Mouse (Mus musculus) liver, embryonic 13.5 days (tissue): ENCODE data around the gene Pkhd1. TPM values are rescaled to one million over a fixed set of nuclear protein-coding genes. Genes with fewer than 3 reads are reported as not detected.
"Not testable (repeated sequence)": the region's sequence is repeated elsewhere in the genome, so short reads cannot be mapped to it uniquely, and the experiment has no call there.

ENCODE experiments used
- ATAC-seq: fragments of 200-750 bp; cut with Nextera tagmentation; 2 replicates; pipeline ENCODE4 v1.8.0; 2017; ENCODE audit warnings: low read depth, mild to moderate bottlenecking, moderate number of reproducible peaks, moderate library complexity
- DNase-seq: peaks from one replicate; pipeline ENCODE4 v3.0.0; 2022
- H3K27ac ChIP-seq: fragments of 300-500 bp; sonication (generic); 2 replicates; pipeline ENCODE4 v1.5.1; 2015; ENCODE audit warnings: moderate library complexity, mild to moderate bottlenecking, inconsistent platforms
- H3K27me3 ChIP-seq: fragments of 300-500 bp; sonication (generic); 2 replicates; pipeline ENCODE4 v1.6.1; 2015; ENCODE audit warnings: mild to moderate bottlenecking, inconsistent platforms
- H3K36me3 ChIP-seq: fragments of 300-500 bp; sonication (generic); 2 replicates; pipeline ENCODE4 v1.6.1; 2015; ENCODE audit warnings: mild to moderate bottlenecking, inconsistent platforms
- H3K4me1 ChIP-seq: fragments of 300-500 bp; sonication (generic); replicated peaks from 2 replicates; pipeline ENCODE4 v1.6.1; 2015; ENCODE audit warnings: inconsistent platforms
- H3K4me2 ChIP-seq: fragments of 300-500 bp; sonication (generic); 2 replicates; pipeline ENCODE4 v1.6.1; 2015; ENCODE audit warnings: inconsistent platforms, mild to moderate bottlenecking, moderate library complexity
- H3K4me3 ChIP-seq: fragments of 300-500 bp; sonication (generic); replicated peaks from 2 replicates; pipeline ENCODE4 v1.5.1; 2015; ENCODE audit warnings: mild to moderate bottlenecking, inconsistent platforms
- H3K9ac ChIP-seq: fragments of 300-500 bp; sonication (generic); 2 replicates; pipeline ENCODE4 v1.6.1; 2015; ENCODE audit warnings: mild to moderate bottlenecking, inconsistent platforms
- H3K9me3 ChIP-seq: fragments of 300-500 bp; sonication (generic); replicated peaks from 2 replicates; pipeline ENCODE4 v1.6.1; 2016; ENCODE audit warnings: inconsistent platforms
- WGBS: fragments of 180-500 bp; shearing (Covaris S2); methylation state at CpG from one replicate; pipeline ENCODE4 v1.1.7; 2015; ENCODE audit not compliant: insufficient replicate concordance; 5-methylcytosine and 5-hydroxymethylcytosine counted together
- polyA plus RNA-seq: library from polyadenylated mRNA; unstranded; fragments of >200 nt; fragmentation: Nextera tagmentation; extraction: Ambion mirVana; gene quantifications from 2 replicates; pipeline ENCODE4 v1.2.1, GENCODE M21; 2015

Pkhd1 gene
- polyA plus RNA-seq, 1 experiment from 2014 or later = 0.10 TPM

GRCm38 (mm10) chr1:20481843-20482242, 136.0 kb downstream of the Pkhd1 start:
- no peaks in the 10 kb centered on the region for H3K4me1 ChIP-seq
- no peak overlapping the region for H3K9ac ChIP-seq
- ATAC-seq = no peak
- no peaks in the 10 kb centered on the region for H3K9me3 ChIP-seq
- DNase-seq = no peak
- H3K27me3 ChIP-seq = no peaks in the 10 kb centered on the region
- no peak overlapping the region for H3K27ac ChIP-seq
- H3K4me3 ChIP-seq = no peak overlapping the region
- WGBS = 39% methylated on average over 4 of the region's 4 CpGs
- H3K36me3 ChIP-seq = no peaks in the 10 kb centered on the region
- no peak overlapping the region for H3K4me2 ChIP-seq

- Histone ChIP-seq H3K36me3 (no peaks in the 10 kb centered on the region), H3K4me3 (no peak overlapping the region), H3K9ac (no peak overlapping the region), H3K27me3 (no peaks in the 10 kb centered on the region), H3K4me2 (no peak overlapping the region), H3K27ac (no peak overlapping the region), H3K9me3 (no peaks in the 10 kb centered on the region), H3K4me1 (no peaks in the 10 kb centered on the region)
- ATAC-seq (no peak), DNase-seq (no peak)
- 45% methylated on average over 3 of the region's 3 CpGs for WGBS
These were observed 139.2 kb downstream of the Pkhd1 start for GRCm38 (mm10) chr1:20478695-20479094.

DNA sequence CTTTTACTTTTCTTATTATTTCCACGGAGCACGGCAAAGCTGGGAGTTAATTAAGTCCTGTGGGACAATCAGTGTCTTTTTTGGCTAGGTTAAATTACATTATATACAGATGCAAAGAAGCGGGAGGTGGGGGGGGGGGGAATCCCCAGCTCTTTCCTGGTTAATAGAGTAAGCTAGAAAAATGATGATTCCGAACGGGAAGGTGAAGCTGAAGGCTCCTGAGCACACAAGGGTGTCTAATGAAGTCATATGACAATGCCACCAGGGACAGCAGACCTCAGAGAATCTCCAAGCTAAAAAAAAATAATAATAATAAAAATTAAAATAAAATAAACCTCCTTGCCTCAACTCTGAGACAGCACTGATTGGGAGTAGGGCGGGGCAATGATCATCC, 139.6 kb downstream of the Pkhd1 start:
- Histone ChIP-seq H3K4me2 (peak overlapping the region; percentile 36), H3K9ac (no peak overlapping the region), H3K27me3 (no peaks in the 10 kb centered on the region), H3K27ac (no peak overlapping the region), H3K4me3 (peak overlapping the region; percentile 28), H3K9me3 (no peaks in the 10 kb centered on the region), H3K4me1 (no peaks in the 10 kb centered on the region), H3K36me3 (no peaks in the 10 kb centered on the region)
- DNase-seq (no peak), ATAC-seq (no peak)
- WGBS = 30% methylated on average over 6 of the region's 6 CpGs

DNA sequence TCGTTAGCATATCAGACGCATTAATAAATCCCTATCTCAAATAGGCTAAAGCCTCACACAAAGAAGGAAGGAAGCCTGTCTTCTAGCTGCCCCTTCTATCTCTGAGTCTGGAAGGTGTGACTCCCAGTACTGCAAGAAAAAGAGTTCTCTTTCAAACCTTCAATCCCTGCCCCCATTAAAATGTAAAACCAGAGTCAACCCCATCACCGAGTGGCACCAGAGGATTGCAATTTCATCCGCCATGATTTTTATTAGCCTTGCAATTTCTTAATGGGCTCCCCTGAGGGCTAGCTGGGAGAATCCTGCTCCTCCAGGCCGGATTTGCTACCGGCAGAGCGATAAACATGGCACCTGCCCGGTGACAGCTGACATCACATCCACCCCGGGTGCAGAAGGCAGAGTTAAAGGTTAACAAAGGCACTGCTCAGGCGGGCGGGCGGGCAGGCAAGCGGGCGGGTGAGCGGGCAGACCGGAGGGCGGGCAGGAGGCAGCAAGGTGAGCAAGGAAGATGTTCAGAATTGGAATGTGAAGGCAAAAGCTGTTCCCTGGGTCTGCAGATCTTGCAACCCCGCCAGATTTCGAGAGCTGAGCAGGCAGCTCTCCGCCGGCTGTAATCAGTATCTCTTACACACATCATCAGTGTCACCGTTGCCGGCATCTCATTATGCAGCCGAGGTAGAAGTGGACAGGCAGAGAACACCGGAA, 140.2 kb downstream of the Pkhd1 start:
- Histone ChIP-seq H3K9me3 (no peaks in the 10 kb centered on the region), H3K9ac (no peak overlapping the region), H3K4me3 (peak overlapping the region; percentile 28), H3K27ac (no peak overlapping the region), H3K27me3 (no peaks in the 10 kb centered on the region), H3K4me2 (peak overlapping the region; percentile 36), H3K4me1 (no peaks in the 10 kb centered on the region), H3K36me3 (no peaks in the 10 kb centered on the region)
- ATAC-seq (peak; percentile 58; the same call in 1 of the 2 replicates), DNase-seq (no peak)
- WGBS = 14% methylated on average over 25 of the region's 25 CpGs

GRCm38 (mm10) chr1:20470770-20471169, 147.1 kb downstream of the Pkhd1 start:
- Histone ChIP-seq H3K27me3 (no peaks in the 10 kb centered on the region), H3K9ac (no peak overlapping the region), H3K27ac (no peak overlapping the region), H3K9me3 (no peaks in the 10 kb centered on the region), H3K4me1 (no peaks in the 10 kb centered on the region), H3K4me3 (no peak overlapping the region), H3K36me3 (no peaks in the 10 kb centered on the region), H3K4me2 (no peak overlapping the region)
- WGBS = 65% methylated on average over 11 of the region's 11 CpGs
- ATAC-seq (no peak), DNase-seq (no peak)

DNA sequence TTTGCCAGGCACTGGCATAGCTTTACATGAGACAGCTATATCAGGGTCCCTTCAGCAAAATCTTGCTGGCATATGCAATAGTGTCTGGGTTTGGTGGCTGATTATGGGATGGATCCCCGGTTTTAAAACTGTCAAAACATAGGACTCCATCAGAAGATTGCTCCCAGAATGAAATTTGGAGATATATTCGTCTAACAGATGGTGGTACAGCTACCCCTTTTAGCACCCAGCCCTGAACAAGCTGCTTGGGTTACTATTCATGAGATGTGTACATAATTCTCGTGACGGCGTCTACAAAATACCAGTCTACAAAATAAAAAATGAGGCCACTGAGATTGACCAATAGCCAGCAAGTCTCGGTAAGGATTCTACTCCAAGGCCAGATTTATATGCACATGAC, 147.5 kb downstream of the Pkhd1 start:
- no peak for DNase-seq
- Histone ChIP-seq H3K27ac (no peak overlapping the region), H3K4me2 (no peak overlapping the region), H3K36me3 (no peaks in the 10 kb centered on the region), H3K4me3 (no peak overlapping the region), H3K9me3 (no peaks in the 10 kb centered on the region), H3K4me1 (no peaks in the 10 kb centered on the region), H3K9ac (no peak overlapping the region), H3K27me3 (no peaks in the 10 kb centered on the region)
- no peak for ATAC-seq
- 62% methylated on average over 6 of the region's 6 CpGs for WGBS

GRCm38 (mm10) chr1:20466481-20466880, 151.4 kb downstream of the Pkhd1 start:
- no peaks in the 10 kb centered on the region for H3K4me1 ChIP-seq
- no peaks in the 10 kb centered on the region for H3K27me3 ChIP-seq
- 43% methylated on average over 4 of the region's 4 CpGs for WGBS

DNA sequence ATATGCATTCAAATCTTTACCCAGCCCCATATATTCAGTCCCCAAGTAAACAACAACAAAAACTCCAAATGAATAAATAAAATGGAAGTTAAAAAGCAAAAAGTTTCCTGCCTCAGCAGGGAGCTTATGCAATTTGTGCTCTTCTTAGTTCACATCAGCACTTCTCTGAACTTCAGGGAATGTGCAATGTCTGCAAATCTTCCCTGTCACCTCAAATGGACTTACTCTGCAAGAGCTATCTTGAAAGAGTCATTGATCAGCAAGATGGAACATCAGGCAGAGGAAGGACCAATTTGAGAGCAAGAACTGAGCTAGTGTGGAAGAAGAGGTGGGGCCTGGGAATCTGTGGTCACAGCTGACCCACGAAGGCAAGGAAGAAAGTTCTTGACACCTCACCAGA, 163.2 kb downstream of the Pkhd1 start:
- no peak overlapping the region for H3K27ac ChIP-seq
- no peaks in the 10 kb centered on the region for H3K4me1 ChIP-seq
- H3K9ac ChIP-seq = no peak overlapping the region
- 40% methylated on average over 1 of the region's 1 CpGs for WGBS
- no peaks in the 10 kb centered on the region for H3K36me3 ChIP-seq
- no peaks in the 10 kb centered on the region for H3K9me3 ChIP-seq
- ATAC-seq (no peak), DNase-seq (no peak)
- no peaks in the 10 kb centered on the region for H3K27me3 ChIP-seq
- no peak overlapping the region for H3K4me3 ChIP-seq
- H3K4me2 ChIP-seq = no peak overlapping the region

More at GRCm38 (mm10) chr1:20466481-20466880, 151.4 kb downstream of the Pkhd1 start:
- DNase-seq (no peak), ATAC-seq (no peak)
- no peak overlapping the region for H3K4me3 ChIP-seq
- no peak overlapping the region for H3K9ac ChIP-seq
- no peaks in the 10 kb centered on the region for H3K9me3 ChIP-seq
- H3K4me2 ChIP-seq = no peak overlapping the region
- no peak overlapping the region for H3K27ac ChIP-seq
- H3K36me3 ChIP-seq = no peaks in the 10 kb centered on the region

- no peak for DNase-seq
- H3K27ac ChIP-seq = no peak overlapping the region
- no peaks in the 10 kb centered on the region for H3K27me3 ChIP-seq
- no peaks in the 10 kb centered on the region for H3K36me3 ChIP-seq
- no peak overlapping the region for H3K4me2 ChIP-seq
- H3K4me3 ChIP-seq = no peak overlapping the region
- H3K9me3 ChIP-seq = no peaks in the 10 kb centered on the region
- no peaks in the 10 kb centered on the region for H3K4me1 ChIP-seq
- no peak for ATAC-seq
- H3K9ac ChIP-seq = no peak overlapping the region
- WGBS = 29% methylated on average over 10 of the region's 10 CpGs
These were observed 167.8 kb downstream of the Pkhd1 start for GRCm38 (mm10) chr1:20450074-20450473.

- H3K4me2 ChIP-seq, ATAC-seq, DNase-seq, H3K4me3 ChIP-seq, H3K9me3 ChIP-seq, H3K27me3 ChIP-seq, H3K36me3 ChIP-seq, H3K27ac ChIP-seq, H3K9ac ChIP-seq, H3K4me1 ChIP-seq: not testable (repeated sequence)
- 81% methylated on average over 16 of the region's 16 CpGs for WGBS
These were observed 185.8 kb downstream of the Pkhd1 start for GRCm38 (mm10) chr1:20432026-20432425.

- Histone ChIP-seq H3K36me3 (no peaks in the 10 kb centered on the region), H3K9ac (no peak overlapping the region), H3K4me1 (no peaks in the 10 kb centered on the region), H3K27ac (no peak overlapping the region), H3K4me3 (no peak overlapping the region), H3K9me3 (0 out of 2 replicates have a peak, but pooled peaks cover 4% of the 10 kb centered on the region), H3K27me3 (no peaks in the 10 kb centered on the region), H3K4me2 (no peak overlapping the region)
- ATAC-seq = no peak
- 57% methylated on average over 3 of the region's 3 CpGs for WGBS
- DNase-seq = no peak
These were observed 188.8 kb downstream of the Pkhd1 start for GRCm38 (mm10) chr1:20429056-20429394.

GRCm38 (mm10) chr1:20428370-20429055, 189.4 kb downstream of the Pkhd1 start:
- 61% methylated on average over 12 of the region's 12 CpGs for WGBS

More at GRCm38 (mm10) chr1:20428370-20429055, 189.4 kb downstream of the Pkhd1 start:
- ATAC-seq (no peak), DNase-seq (no peak)
- Histone ChIP-seq H3K9me3 (0 out of 2 replicates have a peak, but pooled peaks cover 4% of the 10 kb centered on the region), H3K4me2 (no peak overlapping the region), H3K4me1 (no peaks in the 10 kb centered on the region), H3K36me3 (no peaks in the 10 kb centered on the region), H3K27ac (no peak overlapping the region), H3K4me3 (no peak overlapping the region), H3K9ac (no peak overlapping the region), H3K27me3 (no peaks in the 10 kb centered on the region)
